Mouse (Mus musculus): ENCODE data around the gene Fry. TPM values are rescaled to one million over a fixed set of nuclear protein-coding genes. Genes with fewer than 3 reads are reported as not detected.

Gene Fry
- polyA plus RNA-seq, 1 experiment from 2014 or later, result 5.5 TPM

DNA sequence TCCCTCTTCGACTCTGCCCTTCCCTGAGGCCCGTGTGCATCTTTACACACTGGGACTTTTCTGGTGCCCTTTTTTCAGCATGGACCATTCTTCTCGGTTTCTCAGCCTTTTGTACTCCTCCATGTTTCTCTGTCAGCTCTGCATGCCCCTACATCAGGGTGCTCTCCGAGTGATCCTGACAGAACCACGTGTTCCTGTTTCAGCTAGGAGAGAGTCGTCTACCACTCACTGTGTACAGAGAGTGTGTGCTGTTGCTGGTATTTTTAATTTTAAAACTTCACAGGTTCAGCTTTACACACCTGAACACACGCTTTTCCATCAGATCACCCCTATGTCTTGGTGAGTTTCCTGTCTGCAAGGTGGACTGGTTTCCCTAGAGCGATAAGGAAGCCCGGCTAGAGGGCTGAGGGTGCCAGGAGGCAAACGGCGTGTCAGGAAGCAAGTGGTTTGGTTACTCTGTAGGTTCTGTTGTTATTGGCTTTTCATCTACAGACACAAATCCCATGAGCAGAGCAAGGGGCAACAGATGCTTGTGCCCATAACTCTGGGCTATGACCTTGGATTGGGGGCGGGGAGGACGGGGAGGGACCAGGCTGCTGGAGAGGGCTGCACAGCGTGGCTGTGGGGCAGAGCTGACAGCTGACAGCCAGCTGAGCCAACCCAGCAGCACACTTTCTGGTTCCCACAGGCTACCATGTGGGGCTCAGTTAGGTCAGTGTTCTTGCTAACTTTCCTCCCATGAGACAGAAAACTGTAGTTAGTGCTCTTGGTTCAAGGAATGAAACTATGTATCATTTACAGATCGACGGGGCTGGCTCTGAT lies 3.0 kb upstream of the Fry start:
- no peaks in the 10 kb centered on the region for H3K9me3 ChIP-seq (ENCODE audit: control insufficient read depth)
- no peaks in the 10 kb centered on the region for H3K36me3 ChIP-seq (ENCODE audit: control insufficient read depth, insufficient read depth)
- WGBS, result 57% methylated on average over 16 of the region's 16 CpGs
- H3K4me2 ChIP-seq (replicated peaks; ENCODE audit: low read depth), result peak overlapping the region; percentile 17; the same call in 1 of the 2 replicates
- H3K9ac ChIP-seq (ENCODE audit: low read depth, low read length), result no peak overlapping the region
- no peak overlapping the region for H3K27ac ChIP-seq (ENCODE audit: low read depth, low read length)
- H3K4me1 ChIP-seq (replicated peaks; ENCODE audit: control insufficient read depth, insufficient read depth, low read length), result no peaks in the 10 kb centered on the region
- no peaks in the 10 kb centered on the region for H3K27me3 ChIP-seq (replicated peaks; ENCODE audit: control insufficient read depth, insufficient read depth, low read length)
- no peak for ATAC-seq
- TF ChIP-seq CTCF (IDR thresholded peaks at IDR 0.05; ENCODE audit: low read depth), result no peak
- H3K4me3 ChIP-seq (ENCODE audit: low read depth, low read length), result no peak overlapping the region

DNA sequence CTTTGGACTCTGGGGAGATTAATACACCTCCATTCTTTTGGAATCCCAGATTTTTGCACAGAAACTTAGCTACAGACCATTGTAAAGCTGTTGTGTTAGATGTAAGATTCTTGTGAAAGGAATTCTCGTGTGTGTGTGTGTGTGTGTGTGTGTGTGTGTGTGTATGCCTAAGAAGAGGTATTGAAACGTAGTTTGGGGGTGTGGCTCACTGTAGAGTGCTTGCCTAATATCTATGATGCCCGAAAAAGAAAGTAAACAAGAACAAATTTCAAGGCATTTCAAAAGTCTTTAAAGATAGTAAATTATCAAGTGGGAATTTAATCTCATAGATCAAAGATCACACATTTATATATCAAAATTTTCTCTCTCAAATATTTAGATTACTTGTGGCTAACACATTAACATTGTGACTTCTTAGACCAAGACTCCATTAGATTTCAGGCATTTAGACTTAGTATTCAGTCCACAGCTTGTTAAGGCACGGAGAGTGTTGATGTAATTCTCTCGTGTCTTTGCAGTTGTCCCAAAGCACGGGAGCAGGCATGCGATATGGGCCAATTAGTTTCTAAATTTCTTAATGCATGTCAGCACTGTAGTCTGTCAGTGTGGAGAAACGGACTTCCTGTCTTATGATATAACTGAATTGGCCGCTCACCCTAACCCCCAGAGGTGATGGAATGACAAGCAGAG lies 2.1 kb upstream of the Fry start:
- H3K36me3 ChIP-seq (ENCODE audit: control insufficient read depth, insufficient read depth), result no peaks in the 10 kb centered on the region
- WGBS, result 68% methylated on average over 9 of the region's 9 CpGs
- no peaks in the 10 kb centered on the region for H3K4me1 ChIP-seq (replicated peaks; ENCODE audit: control insufficient read depth, insufficient read depth, low read length)
- no peak for TF ChIP-seq CTCF (IDR thresholded peaks at IDR 0.05; ENCODE audit: low read depth)
- no peaks in the 10 kb centered on the region for H3K9me3 ChIP-seq (ENCODE audit: control insufficient read depth)
- no peak for ATAC-seq
- no peak overlapping the region for H3K9ac ChIP-seq (ENCODE audit: low read depth, low read length)
- H3K4me2 ChIP-seq (replicated peaks; ENCODE audit: low read depth), result peak overlapping the region; percentile 17; the same call in 1 of the 2 replicates
- H3K27ac ChIP-seq (ENCODE audit: low read depth, low read length), result no peak overlapping the region
- no peak overlapping the region for H3K4me3 ChIP-seq (ENCODE audit: low read depth, low read length)
- no peaks in the 10 kb centered on the region for H3K27me3 ChIP-seq (replicated peaks; ENCODE audit: control insufficient read depth, insufficient read depth, low read length)

- Histone ChIP-seq H3K9ac (ENCODE audit: low read depth, low read length) (no peak overlapping the region), H3K4me3 (ENCODE audit: low read depth, low read length) (no peak overlapping the region), H3K36me3 (ENCODE audit: control insufficient read depth, insufficient read depth) (no peaks in the 10 kb centered on the region), H3K4me2 (replicated peaks; ENCODE audit: low read depth) (no peak overlapping the region), H3K4me1 (replicated peaks; ENCODE audit: control insufficient read depth, insufficient read depth, low read length) (no peaks in the 10 kb centered on the region), H3K27me3 (replicated peaks; ENCODE audit: control insufficient read depth, insufficient read depth, low read length) (no peaks in the 10 kb centered on the region), H3K27ac (ENCODE audit: low read depth, low read length) (no peak overlapping the region), H3K9me3 (ENCODE audit: control insufficient read depth) (no peaks in the 10 kb centered on the region)
- peak; percentile 55 for TF ChIP-seq CTCF (IDR thresholded peaks at IDR 0.05; ENCODE audit: low read depth)
- 85% methylated on average over 6 of the region's 6 CpGs for WGBS
- no peak for ATAC-seq
Measured at GRCm38 (mm10) chr5:150116906-150117216, 1.6 kb upstream of the Fry start.

DNA sequence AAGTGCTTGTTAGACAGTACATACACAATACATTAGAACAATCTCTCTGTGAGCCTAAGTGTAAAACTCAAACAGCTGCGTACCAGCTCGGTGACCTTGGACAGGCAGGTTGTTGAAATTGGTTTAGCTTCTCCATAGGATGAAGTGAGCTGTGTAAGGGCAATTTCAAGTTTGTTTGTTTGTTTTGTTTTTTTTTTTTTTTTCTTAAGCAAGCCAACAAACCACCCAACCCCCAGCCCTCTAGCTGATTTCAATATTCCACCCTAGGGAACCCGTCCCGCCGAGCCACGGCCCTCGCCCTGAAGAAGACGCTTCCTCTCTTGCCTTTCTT lies 356 bp upstream of the Fry start:
- ATAC-seq, result no peak
- H3K36me3 ChIP-seq (ENCODE audit: control insufficient read depth, insufficient read depth), result no peaks in the 10 kb centered on the region

GRCm38 (mm10) chr5:150120676-150121075 lies 2.2 kb downstream of the Fry start:
- Histone ChIP-seq H3K4me3 (ENCODE audit: low read depth, low read length) (no peak overlapping the region), H3K36me3 (ENCODE audit: control insufficient read depth, insufficient read depth) (no peaks in the 10 kb centered on the region), H3K27ac (ENCODE audit: low read depth, low read length) (no peak overlapping the region), H3K9ac (ENCODE audit: low read depth, low read length) (no peak overlapping the region), H3K4me1 (replicated peaks; ENCODE audit: control insufficient read depth, insufficient read depth, low read length) (no peaks in the 10 kb centered on the region), H3K27me3 (replicated peaks; ENCODE audit: control insufficient read depth, insufficient read depth, low read length) (no peaks in the 10 kb centered on the region), H3K4me2 (replicated peaks; ENCODE audit: low read depth) (no peak overlapping the region), H3K9me3 (ENCODE audit: control insufficient read depth) (no peaks in the 10 kb centered on the region)
- ATAC-seq, result no peak
- WGBS, result 91% methylated on average over 8 of the region's 8 CpGs
- TF ChIP-seq CTCF (IDR thresholded peaks at IDR 0.05; ENCODE audit: low read depth), result no peak

More for the DNA sequence above, 356 bp upstream of the Fry start:
- H3K27me3 ChIP-seq (replicated peaks; ENCODE audit: control insufficient read depth, insufficient read depth, low read length), result no peaks in the 10 kb centered on the region
- no peak for TF ChIP-seq CTCF (IDR thresholded peaks at IDR 0.05; ENCODE audit: low read depth)
- H3K4me3 ChIP-seq (ENCODE audit: low read depth, low read length), result peak overlapping the region; percentile 58
- WGBS, result 19% methylated on average over 8 of the region's 8 CpGs
- H3K27ac ChIP-seq (ENCODE audit: low read depth, low read length), result no peak overlapping the region
- no peaks in the 10 kb centered on the region for H3K4me1 ChIP-seq (replicated peaks; ENCODE audit: control insufficient read depth, insufficient read depth, low read length)
- H3K9ac ChIP-seq (ENCODE audit: low read depth, low read length), result no peak overlapping the region
- H3K9me3 ChIP-seq (ENCODE audit: control insufficient read depth), result no peaks in the 10 kb centered on the region
- H3K4me2 ChIP-seq (replicated peaks; ENCODE audit: low read depth), result peak overlapping the region; percentile 89

- no peaks in the 10 kb centered on the region for H3K9me3 ChIP-seq (ENCODE audit: control insufficient read depth)
- no peak overlapping the region for H3K27ac ChIP-seq (ENCODE audit: low read depth, low read length)
- ATAC-seq, result no peak
- H3K4me3 ChIP-seq (ENCODE audit: low read depth, low read length), result no peak overlapping the region
- no peak overlapping the region for H3K4me2 ChIP-seq (replicated peaks; ENCODE audit: low read depth)
- TF ChIP-seq CTCF (IDR thresholded peaks at IDR 0.05; ENCODE audit: low read depth), result no peak
- H3K9ac ChIP-seq (ENCODE audit: low read depth, low read length), result no peak overlapping the region
- no peaks in the 10 kb centered on the region for H3K27me3 ChIP-seq (replicated peaks; ENCODE audit: control insufficient read depth, insufficient read depth, low read length)
- WGBS, result 87% methylated on average over 4 of the region's 4 CpGs
- H3K4me1 ChIP-seq (replicated peaks; ENCODE audit: control insufficient read depth, insufficient read depth, low read length), result no peaks in the 10 kb centered on the region
- no peaks in the 10 kb centered on the region for H3K36me3 ChIP-seq (ENCODE audit: control insufficient read depth, insufficient read depth)
Measured at GRCm38 (mm10) chr5:150122095-150122494, 3.6 kb downstream of the Fry start.

Data from intestine, postnatal 0 days (tissue).